Mouse (Mus musculus) cortical plate, adult 2 months (tissue): ENCODE data around the gene Ripor2.

ENCODE experiments used
- CTCF ChIP-seq: fragments of 200-500 bp; IDR thresholded peaks from 2 replicates; pipeline ENCODE4 v1.5.1; 2011; ENCODE audit warnings: mild to moderate bottlenecking, control low read depth, low read length; ENCODE audit not compliant: insufficient read depth; ENCODE audit errors: extremely low read depth
- POLR2A ChIP-seq: fragments of 200-500 bp; IDR thresholded peaks from 2 replicates; pipeline ENCODE4 v1.6.1; 2011; ENCODE audit warnings: mild to moderate bottlenecking, low read length, control low read depth; ENCODE audit not compliant: insufficient read depth; ENCODE audit errors: extremely low read depth

DNA sequence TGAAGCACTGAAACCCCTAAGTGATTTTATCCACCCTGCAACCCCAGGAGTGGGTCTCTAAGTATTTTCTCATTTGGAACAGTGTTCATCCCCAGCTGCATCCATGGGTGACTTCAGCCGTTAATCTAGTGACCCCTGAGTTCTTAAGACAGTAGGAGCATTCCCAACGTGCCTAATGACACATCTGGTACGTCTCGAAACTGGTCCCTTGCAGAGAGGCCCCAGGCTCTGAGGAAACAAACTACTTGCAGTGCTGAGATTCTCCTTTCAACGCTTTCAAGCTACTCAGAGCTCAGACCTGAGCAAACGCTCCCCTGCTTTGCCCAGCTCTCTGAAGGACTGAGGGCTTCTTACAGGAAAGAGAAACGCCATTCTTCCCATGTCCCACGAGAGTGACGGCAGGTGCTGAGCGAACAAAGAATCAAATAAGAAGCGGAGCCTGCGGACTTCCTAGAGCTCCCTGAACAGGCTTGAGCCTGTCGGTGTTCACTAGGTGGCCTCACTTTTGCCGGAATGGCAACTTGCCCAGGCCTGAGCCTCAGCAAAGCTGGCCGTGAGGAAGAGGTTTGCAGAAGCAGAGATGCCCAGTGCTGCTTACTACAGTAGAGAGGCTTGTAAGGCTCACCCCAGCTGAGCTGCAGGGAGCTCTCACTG is 97.2 kb downstream of the Ripor2 start:
- TF ChIP-seq POLR2A = no peak
- TF ChIP-seq CTCF = no peak
